ENCODE assay signal across 16 mouse cellular contexts in the genomic region with DNA sequence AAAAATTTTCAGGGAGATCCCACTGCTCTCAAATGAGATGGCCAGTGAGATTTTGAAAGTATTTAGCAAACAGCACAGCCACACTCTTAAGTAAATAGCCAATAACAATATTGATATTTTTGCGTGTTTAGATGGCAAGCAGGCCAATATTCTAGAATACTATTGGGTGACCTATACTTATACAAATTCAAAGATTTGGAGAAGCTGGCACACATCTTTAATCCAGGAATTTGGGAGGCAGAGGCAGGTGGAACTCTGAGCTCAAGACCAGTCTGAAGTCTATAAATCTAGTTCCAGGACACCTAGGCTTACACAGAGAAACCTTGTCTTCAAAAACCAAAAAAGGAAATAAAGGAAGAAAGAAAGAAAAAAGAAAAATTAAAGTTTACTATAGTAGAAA. TPM values are rescaled to one million over a fixed set of nuclear protein-coding genes. Genes with fewer than 3 reads are reported as not detected.
DNase-seq lines count a peak whose midpoint lies in the region; ATAC-seq and TF ChIP-seq lines count a peak whose summit lies in the region.
"Had no signal": no experiment of that assay in that cellular context is flagged by ENCODE, and none has a peak within 500 bp of the region (broad histone marks: within the 10 kb centered on the region; RNA-seq: fewer than 3 reads in every experiment).

No protein-coding gene starts in this region.

- H3K27me3 ChIP-seq in erythroblast, embryonic 14.5 days (ENCODE audit: control insufficient read depth) = no peaks in the 10 kb centered on the region
- H3K27me3 ChIP-seq in kidney, embryonic 16.5 days (ENCODE audit: insufficient read depth, low read length) = no peaks in the 10 kb centered on the region
- no peaks in the 10 kb centered on the region for H3K27me3 ChIP-seq in CH12.LX (replicated peaks)
- no peaks in the 10 kb centered on the region for H3K27me3 ChIP-seq in limb, embryonic 14.5 days (ENCODE audit: control insufficient read depth, insufficient read depth, low read length)
- H3K27me3 ChIP-seq: neural tube, embryonic 12.5 days had no signal

- intact Hi-C loops in gastrocnemius, postnatal 36 days (cut with DNase I) = loop anchor here (10.0 kb wide), 1 partner anchor 67 kb away; a partner anchor contains a TSS

- H3K79me2 ChIP-seq in CH12.LX (replicated peaks; ENCODE audit: control insufficient read depth, extremely low read depth, insufficient read depth, poor library complexity, severe bottlenecking) = no peaks in the 10 kb centered on the region; the same call in 1 of the 2 replicates

- WGBS in kidney, embryonic 16.5 days = 91% methylated on average over 1 of the region's 1 CpGs
- WGBS in limb, embryonic 14.5 days = 87% methylated on average over 1 of the region's 1 CpGs

- 0 out of 2 replicates have a peak overlapping the region, but pooled peaks have one; percentile 43 for H3K27ac ChIP-seq in kidney, embryonic 16.5 days (ENCODE audit: low read length)
- H3K27ac ChIP-seq in CH12.LX (ENCODE audit: insufficient read depth, low read depth) = no peak overlapping the region
- peak overlapping the region; percentile 92; the same call in 1 of the 2 replicates for H3K27ac ChIP-seq in limb, embryonic 14.5 days (replicated peaks; ENCODE audit: low read depth, low read length)
- H3K27ac ChIP-seq: neural tube, embryonic 12.5 days had no signal

- TF ChIP-seq CTCF in CH12.LX (conservative IDR thresholded peaks at IDR 0.05 in 1 of 2, IDR thresholded peaks at IDR 0.05 in 1 of 2; ENCODE audit: low read depth in 2 of 2, low read length in 2 of 2) = no peak

- no peak for DNase-seq in kidney, postnatal 14 days
- peak; percentile 28 for DNase-seq in CH12.LX (ENCODE audit: extremely low read depth)
- DNase-seq in limb, embryonic 14.5 days (ENCODE audit: low spot score) = no peak
- no peak for DNase-seq in gastrocnemius, postnatal 36 days
- no peak for DNase-seq in gastrocnemius, postnatal 25 days
- DNase-seq: B cell, adult 2 months; cerebellum, postnatal 25 days; heart, postnatal 4 days; kidney, adult 2 months had no signal

- peak overlapping the region; percentile 88 for H3K4me3 ChIP-seq in erythroblast, embryonic 14.5 days (replicated peaks)
- H3K4me3 ChIP-seq in kidney, embryonic 16.5 days (ENCODE audit: low read length) = no peak overlapping the region
- no peak overlapping the region for H3K4me3 ChIP-seq in CH12.LX (replicated peaks in 1 of 3; ENCODE audit: low read depth in 2 of 3, low read length in 2 of 3, poor library complexity in 1 of 3)
- H3K4me3 ChIP-seq in limb, embryonic 14.5 days (replicated peaks; ENCODE audit: low read length) = no peak overlapping the region

- no peak for ATAC-seq in erythroblast, adult 5-6 weeks (replicated peaks; ENCODE audit: low FRiP score, poor library complexity, severe bottlenecking)
- ATAC-seq in kidney, embryonic 16.5 days (ENCODE audit: low FRiP score, low TSS enrichment) = no peak
- ATAC-seq in limb, embryonic 14.5 days (ENCODE audit: low FRiP score, low read depth) = no peak
- ATAC-seq: activated CD4-positive, CD25-positive, alpha-beta regulatory T cell, adult 4 months; forebrain, embryonic 14.5 days had no signal

- no peak overlapping the region for H3K9ac ChIP-seq in kidney, embryonic 16.5 days (replicated peaks; ENCODE audit: low read length)
- no peak overlapping the region; the same call in 1 of the 2 replicates for H3K9ac ChIP-seq in CH12.LX (ENCODE audit: insufficient read depth, low read depth)
- H3K9ac ChIP-seq in limb, embryonic 14.5 days (ENCODE audit: low read depth, low read length, severe bottlenecking) = no peak overlapping the region

- no peak for TF ChIP-seq POLR2A in CH12.LX (IDR thresholded peaks at IDR 0.05; ENCODE audit: low read depth, low read length)
- TF ChIP-seq POLR2A in limb, embryonic 14.5 days (IDR thresholded peaks at IDR 0.05; ENCODE audit: borderline replicate concordance, extremely low read depth, insufficient read depth, insufficient read length) = no peak

- no peak overlapping the region for H3K4me2 ChIP-seq in kidney, embryonic 16.5 days (replicated peaks; ENCODE audit: low read depth, low read length)
- H3K4me2 ChIP-seq in CH12.LX (ENCODE audit: insufficient read depth, low read depth, poor library complexity, severe bottlenecking) = no peak overlapping the region
- H3K4me2 ChIP-seq in limb, embryonic 14.5 days (replicated peaks; ENCODE audit: low read depth, low read length, severe bottlenecking) = no peak overlapping the region

- TF ChIP-seq EP300 in CH12.LX (IDR thresholded peaks at IDR 0.05; ENCODE audit: low read length) = no peak

- H3K36me3 ChIP-seq in erythroblast, embryonic 14.5 days (ENCODE audit: control insufficient read depth) = peaks cover 12% of the 10 kb centered on the region
- no peaks in the 10 kb centered on the region for H3K36me3 ChIP-seq in kidney, embryonic 16.5 days (ENCODE audit: insufficient read depth, low read length)
- no peaks in the 10 kb centered on the region for H3K36me3 ChIP-seq in CH12.LX (replicated peaks in 1 of 2; ENCODE audit: control insufficient read depth in 1 of 2, insufficient read depth in 1 of 2, low read length in 1 of 2)
- no peaks in the 10 kb centered on the region for H3K36me3 ChIP-seq in limb, embryonic 14.5 days (ENCODE audit: control insufficient read depth, insufficient read depth, low read length)
- H3K36me3 ChIP-seq: neural tube, embryonic 12.5 days had no signal

- in situ Hi-C loops in CH12.LX (cut with MboI; ENCODE audit: low pct_ligation_motif_present, low pct_unique_long_range_greater_than_20kb, low sequenced_read_pairs) = no loop called here

- no peak for TF ChIP-seq RAD21 in CH12.LX (IDR thresholded peaks at IDR 0.05; ENCODE audit: low read depth, low read length)

- dilution Hi-C loops in CH12.LX (cut with MboI; ENCODE audit: extremely low pct_ligation_motif_present, extremely low pct_unique_long_range_greater_than_20kb, low sequenced_read_pairs) = no loop called here

- peaks cover 2% of the 10 kb centered on the region; the same call in 1 of the 2 replicates for H3K9me3 ChIP-seq in erythroblast, embryonic 14.5 days (ENCODE audit: control insufficient read depth, low read length)
- no peaks in the 10 kb centered on the region for H3K9me3 ChIP-seq in kidney, embryonic 16.5 days (ENCODE audit: low read length)
- H3K9me3 ChIP-seq in CH12.LX (replicated peaks; ENCODE audit: low read length) = no peaks in the 10 kb centered on the region
- H3K9me3 ChIP-seq in limb, embryonic 14.5 days (ENCODE audit: control insufficient read depth, low read length) = no peaks in the 10 kb centered on the region
- H3K9me3 ChIP-seq: neural tube, embryonic 12.5 days had no signal

- H3K4me1 ChIP-seq in erythroblast, embryonic 14.5 days (ENCODE audit: control insufficient read depth) = peaks cover 81% of the 10 kb centered on the region
- peaks cover 44% of the 10 kb centered on the region for H3K4me1 ChIP-seq in kidney, embryonic 16.5 days (ENCODE audit: insufficient read depth, low read length)
- H3K4me1 ChIP-seq in CH12.LX (ENCODE audit: control insufficient read depth in 1 of 2, insufficient read depth in 2 of 2) = peaks cover 4 to 36% of the 10 kb centered on the region in 2 experiments; a peak in 3 of 4 replicates
- peaks cover 20% of the 10 kb centered on the region for H3K4me1 ChIP-seq in limb, embryonic 14.5 days (ENCODE audit: control insufficient read depth, insufficient read depth, low read length)

RNA-seq across cellular contexts. Expression of a gene that starts 1.2 kb away (rescaled TPM):
- 2.6 and 5.0 TPM in 2 replicates for polyA plus RNA-seq in erythroblast, embryonic 14.5 days (2012)
- total RNA-seq in erythroblast, adult 5-6 weeks (2015; ENCODE audit: low replicate concordance) = 491 and 530 TPM in 2 replicates
- 1,333 and 2,653 TPM in 2 replicates for total RNA-seq in erythroblast, adult 5-6 weeks (2017; ENCODE audit: low replicate concordance)
- polyA plus RNA-seq in kidney, embryonic 16.5 days (2015; fragmentation: Nextera tagmentation; extraction: Ambion mirVana) = 17.4 and 17.8 TPM in 2 replicates
- total RNA-seq in CH12.LX (2012; rRNA removed) (1,032 and 1,397 TPM in 2 replicates), CH12.LX (2014; rRNA removed) (12.2 and 16.6 TPM in 2 replicates)
- 0.71 and 1.9 TPM in 2 replicates for polyA plus RNA-seq in CH12.LX (2012; ENCODE audit: insufficient read length, low read depth)
- polyA plus RNA-seq in limb, embryonic 14.5 days (2012; rRNA removed) = 5.9 and 6.7 TPM in 2 replicates
- polyA plus RNA-seq in limb, embryonic 14.5 days (2014; fragmentation: Nextera tagmentation; extraction: Ambion mirVana) = 8.9 and 13.0 TPM in 2 replicates
- total RNA-seq in gastrocnemius, postnatal 36 days (2021) = 1 to 10 TPM; 4.7 to 6.6 TPM
- total RNA-seq in gastrocnemius, postnatal 25 days (2021) = 1 to 10 TPM; 3.9 to 9.2 TPM
- polyA plus RNA-seq: kidney, adult 2 months; liver, adult 2 months had no signal

RNA-seq across cellular contexts. Expression of a gene that starts 1.5 kb away (rescaled TPM):
- polyA plus RNA-seq in erythroblast, embryonic 14.5 days (2012) = 16.8 and 41.5 TPM in 2 replicates
- 143 and 204 TPM in 2 replicates for total RNA-seq in erythroblast, adult 5-6 weeks (2015; ENCODE audit: low replicate concordance)
- 142 and 186 TPM in 2 replicates for total RNA-seq in erythroblast, adult 5-6 weeks (2017; ENCODE audit: low replicate concordance)
- 98.9 and 117 TPM in 2 replicates for polyA plus RNA-seq in kidney, embryonic 16.5 days (2015; fragmentation: Nextera tagmentation; extraction: Ambion mirVana)
- total RNA-seq in CH12.LX (2012; rRNA removed) (797 and 828 TPM in 2 replicates), CH12.LX (2014; rRNA removed) (7.7 and 21.2 TPM in 2 replicates)
- polyA plus RNA-seq in CH12.LX (2012; ENCODE audit: insufficient read length, low read depth) = 2.0 and 14.3 TPM in 2 replicates
- polyA plus RNA-seq in limb, embryonic 14.5 days (2012; rRNA removed) = 39.9 and 59.2 TPM in 2 replicates
- 142 and 166 TPM in 2 replicates for polyA plus RNA-seq in limb, embryonic 14.5 days (2014; fragmentation: Nextera tagmentation; extraction: Ambion mirVana)
- total RNA-seq in gastrocnemius, postnatal 36 days (2021) = 10 to 100 TPM; 11.9 to 24.7 TPM
- total RNA-seq in gastrocnemius, postnatal 25 days (2021) = 10 to 100 TPM; 20.0 to 23.8 TPM

RNA-seq across cellular contexts. Expression of a gene that starts 5.4 kb away (rescaled TPM):
- polyA plus RNA-seq in erythroblast, embryonic 14.5 days (2012) = 15.8 and 41.3 TPM in 2 replicates
- total RNA-seq in erythroblast, adult 5-6 weeks (2015; ENCODE audit: low replicate concordance) = not detected in 2 replicates
- total RNA-seq in erythroblast, adult 5-6 weeks (2017; ENCODE audit: low replicate concordance) = 456 and 497 TPM in 2 replicates
- 3.4 and 6.0 TPM in 2 replicates for polyA plus RNA-seq in kidney, embryonic 16.5 days (2015; fragmentation: Nextera tagmentation; extraction: Ambion mirVana)
- 792 and 1,025 TPM in 2 replicates for total RNA-seq in CH12.LX (2012; rRNA removed)
- total RNA-seq in CH12.LX (2014; rRNA removed) = 3.0 and 4.7 TPM in 2 replicates
- polyA plus RNA-seq in CH12.LX (2012; ENCODE audit: insufficient read length, low read depth) = 7.1 TPM in 1 of 2 replicates, not detected in the other
- polyA plus RNA-seq in limb, embryonic 14.5 days (2012; rRNA removed) = 9.3 and 19.2 TPM in 2 replicates
- 6.1 and 8.1 TPM in 2 replicates for polyA plus RNA-seq in limb, embryonic 14.5 days (2014; fragmentation: Nextera tagmentation; extraction: Ambion mirVana)
- total RNA-seq in gastrocnemius, postnatal 36 days (2021) = 1 to 10 TPM; 1.0 to 2.0 TPM
- total RNA-seq in gastrocnemius, postnatal 25 days (2021) = 1 to 10 TPM; 1.0 to 2.4 TPM
- polyA plus RNA-seq: liver, adult 2 months had no signal

RNA-seq across cellular contexts. Expression of a gene that starts 5.6 kb away (rescaled TPM):
- 2.2 and 5.1 TPM in 2 replicates for polyA plus RNA-seq in erythroblast, embryonic 14.5 days (2012)
- total RNA-seq in erythroblast, adult 5-6 weeks (2015; ENCODE audit: low replicate concordance) = 4.4 and 5.8 TPM in 2 replicates
- total RNA-seq in erythroblast, adult 5-6 weeks (2017; ENCODE audit: low replicate concordance) = 33.7 and 47.3 TPM in 2 replicates
- polyA plus RNA-seq in kidney, embryonic 16.5 days (2015; fragmentation: Nextera tagmentation; extraction: Ambion mirVana) = 2.0 and 2.2 TPM in 2 replicates
- total RNA-seq in CH12.LX (2012; rRNA removed) (476 and 510 TPM in 2 replicates), CH12.LX (2014; rRNA removed) (2.7 and 3.6 TPM in 2 replicates)
- 0.60 and 1.3 TPM in 2 replicates for polyA plus RNA-seq in CH12.LX (2012; ENCODE audit: insufficient read length, low read depth)
- 1.8 and 2.2 TPM in 2 replicates for polyA plus RNA-seq in limb, embryonic 14.5 days (2012; rRNA removed)
- 1.9 and 2.1 TPM in 2 replicates for polyA plus RNA-seq in limb, embryonic 14.5 days (2014; fragmentation: Nextera tagmentation; extraction: Ambion mirVana)
- 1 to 10 TPM; 3.8 to 6.5 TPM for total RNA-seq in gastrocnemius, postnatal 36 days (2021)
- total RNA-seq in gastrocnemius, postnatal 25 days (2021) = 1 to 10 TPM; 5.3 to 6.0 TPM
- polyA plus RNA-seq: activated CD4-positive, CD25-positive, alpha-beta regulatory T cell, adult 4 months; kidney, adult 2 months; liver, adult 2 months had no signal

RNA-seq across cellular contexts. Expression of a gene that starts 27.7 kb away (rescaled TPM):
- polyA plus RNA-seq in erythroblast, embryonic 14.5 days (2012) = 2.7 and 5.2 TPM in 2 replicates
- 229 and 365 TPM in 2 replicates for total RNA-seq in erythroblast, adult 5-6 weeks (2015; ENCODE audit: low replicate concordance)
- total RNA-seq in erythroblast, adult 5-6 weeks (2017; ENCODE audit: low replicate concordance) = 952 and 1,236 TPM in 2 replicates
- 2.2 and 3.1 TPM in 2 replicates for polyA plus RNA-seq in kidney, embryonic 16.5 days (2015; fragmentation: Nextera tagmentation; extraction: Ambion mirVana)
- total RNA-seq in CH12.LX (2012; rRNA removed) = 1,563 and 1,639 TPM in 2 replicates
- 16.5 and 24.0 TPM in 2 replicates for total RNA-seq in CH12.LX (2014; rRNA removed)
- 2.6 and 3.1 TPM in 2 replicates for polyA plus RNA-seq in CH12.LX (2012; ENCODE audit: insufficient read length, low read depth)
- polyA plus RNA-seq in limb, embryonic 14.5 days (2012; rRNA removed) = 15.3 and 18.4 TPM in 2 replicates
- polyA plus RNA-seq in limb, embryonic 14.5 days (2014; fragmentation: Nextera tagmentation; extraction: Ambion mirVana) = 3.2 and 3.4 TPM in 2 replicates
- 1 to 10 TPM; 6.9 to 9.3 TPM for total RNA-seq in gastrocnemius, postnatal 36 days (2021)
- total RNA-seq in gastrocnemius, postnatal 25 days (2021) = 1 to 10 TPM; 5.1 to 9.0 TPM
- polyA plus RNA-seq: kidney, adult 2 months; liver, adult 2 months had no signal
